Mouse (Mus musculus): ENCODE measurements around the gene Il6ra.
"Not testable (repeated sequence)": the region's sequence is repeated elsewhere in the genome, so short reads cannot be mapped to it uniquely, and the experiment has no call there.

Gene Il6ra

GRCm38 (mm10) chr3:89875021-89875420 lies 38.0 kb downstream of the Il6ra start:
- no peak for DNase-seq (ENCODE audit: low spot score)

- DNase-seq (ENCODE audit: low spot score), result no peak
These were observed 38.9 kb downstream of the Il6ra start for GRCm38 (mm10) chr3:89874076-89874475.

- DNase-seq (ENCODE audit: low spot score), result no peak
These were observed 40.3 kb downstream of the Il6ra start for GRCm38 (mm10) chr3:89872684-89873083.

GRCm38 (mm10) chr3:89872209-89872608 lies 40.8 kb downstream of the Il6ra start:
- no peak for DNase-seq (ENCODE audit: low spot score)

- peak; percentile 71 for DNase-seq (ENCODE audit: low spot score)
These were observed 41.6 kb downstream of the Il6ra start for GRCm38 (mm10) chr3:89871339-89871914.

GRCm38 (mm10) chr3:89870472-89871271 lies 42.3 kb downstream of the Il6ra start:
- no peak for DNase-seq (ENCODE audit: low spot score)

GRCm38 (mm10) chr3:89869556-89869955 lies 43.4 kb downstream of the Il6ra start:
- DNase-seq (ENCODE audit: low spot score), result no peak

GRCm38 (mm10) chr3:89868956-89869355 lies 44.0 kb downstream of the Il6ra start:
- DNase-seq (ENCODE audit: low spot score), result no peak

GRCm38 (mm10) chr3:89868357-89868756 lies 44.6 kb downstream of the Il6ra start:
- no peak for DNase-seq (ENCODE audit: low spot score)

- DNase-seq (ENCODE audit: low spot score), result no peak
These were observed 45.3 kb downstream of the Il6ra start for GRCm38 (mm10) chr3:89867651-89868050.

- no peak for DNase-seq (ENCODE audit: low spot score)
These were observed 47.2 kb downstream of the Il6ra start for GRCm38 (mm10) chr3:89865764-89866163.

- no peak for DNase-seq (ENCODE audit: low spot score)
These were observed 48.0 kb downstream of the Il6ra start for GRCm38 (mm10) chr3:89865020-89865419.

- no peak for DNase-seq (ENCODE audit: low spot score)
These were observed 49.1 kb downstream of the Il6ra start for GRCm38 (mm10) chr3:89863716-89864509.

- not testable (repeated sequence) for DNase-seq (ENCODE audit: low spot score)
These were observed 49.7 kb downstream of the Il6ra start for GRCm38 (mm10) chr3:89863276-89863675.

GRCm38 (mm10) chr3:89862182-89862761 lies 50.7 kb downstream of the Il6ra start:
- no peak for DNase-seq (ENCODE audit: low spot score)

- DNase-seq (ENCODE audit: low spot score), result no peak
These were observed 51.9 kb downstream of the Il6ra start for GRCm38 (mm10) chr3:89861070-89861469.

- no peak for DNase-seq (ENCODE audit: low spot score)
These were observed 52.7 kb downstream of the Il6ra start for GRCm38 (mm10) chr3:89860343-89860742.

- DNase-seq (ENCODE audit: low spot score), result no peak
These were observed 53.1 kb downstream of the Il6ra start for GRCm38 (mm10) chr3:89859936-89860335.

- no peak for DNase-seq (ENCODE audit: low spot score)
These were observed 54.1 kb downstream of the Il6ra start for GRCm38 (mm10) chr3:89858888-89859287.

GRCm38 (mm10) chr3:89858123-89858522 lies 54.9 kb downstream of the Il6ra start:
- DNase-seq (ENCODE audit: low spot score), result peak; percentile 63

- DNase-seq (ENCODE audit: low spot score), result no peak
These were observed 55.6 kb downstream of the Il6ra start for GRCm38 (mm10) chr3:89857353-89857752.

- no peak for DNase-seq (ENCODE audit: low spot score)
These were observed 59.2 kb downstream of the Il6ra start for GRCm38 (mm10) chr3:89853752-89854151.

Measured in c-Kit-positive CD71-positive TER-119-positive erythroid progenitor cells, embryonic 14.5 days (primary cell).